Mouse (Mus musculus) cerebellum, adult 9-11 months (tissue): Measurements from ENCODE around the gene Fem1b.

Experiments
- DNase-seq: peaks from one replicate; pipeline ENCODE4 v3.0.0; 2022

Gene Fem1b

DNA sequence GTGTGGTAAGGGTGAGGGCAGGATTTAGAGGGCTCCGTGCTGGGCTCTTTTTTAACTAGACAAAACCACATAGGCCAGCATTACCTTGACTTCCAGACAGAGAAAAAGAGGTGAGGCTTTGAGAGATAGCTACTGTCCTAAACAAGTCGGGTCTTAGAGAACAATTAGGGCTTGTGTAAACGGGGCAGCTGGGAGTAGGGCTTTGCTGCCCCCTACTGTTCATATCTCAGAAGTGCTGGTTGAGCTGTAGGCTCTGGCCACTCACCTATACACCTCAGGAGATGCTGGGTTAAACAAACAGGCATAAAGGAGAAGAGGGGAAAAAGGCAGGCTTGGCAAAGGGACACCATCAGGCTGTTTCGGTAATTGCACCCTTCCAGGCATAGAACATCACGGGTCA lies 34.3 kb downstream of the Fem1b start:
- peak; percentile 58 for DNase-seq

DNA sequence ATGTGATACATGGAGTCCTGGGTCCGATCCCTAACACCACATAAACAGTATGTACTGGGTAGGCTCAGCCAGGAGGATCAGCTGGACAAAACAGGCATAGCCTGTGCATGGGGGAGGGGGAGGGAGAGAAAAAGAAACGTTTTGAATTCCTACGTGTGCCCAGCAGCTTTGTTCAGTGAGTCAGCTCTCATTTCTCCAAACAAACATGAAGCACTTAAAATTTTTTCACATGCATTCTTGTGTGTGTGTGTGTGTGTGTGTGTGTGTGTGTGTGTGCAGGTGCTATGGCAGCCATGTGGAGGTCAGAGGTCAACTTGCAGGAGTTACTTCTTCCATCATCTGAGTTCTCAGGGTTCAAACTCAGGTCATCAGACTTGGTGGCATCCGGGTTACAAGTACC lies 36.3 kb downstream of the Fem1b start:
- DNase-seq: no peak

DNA sequence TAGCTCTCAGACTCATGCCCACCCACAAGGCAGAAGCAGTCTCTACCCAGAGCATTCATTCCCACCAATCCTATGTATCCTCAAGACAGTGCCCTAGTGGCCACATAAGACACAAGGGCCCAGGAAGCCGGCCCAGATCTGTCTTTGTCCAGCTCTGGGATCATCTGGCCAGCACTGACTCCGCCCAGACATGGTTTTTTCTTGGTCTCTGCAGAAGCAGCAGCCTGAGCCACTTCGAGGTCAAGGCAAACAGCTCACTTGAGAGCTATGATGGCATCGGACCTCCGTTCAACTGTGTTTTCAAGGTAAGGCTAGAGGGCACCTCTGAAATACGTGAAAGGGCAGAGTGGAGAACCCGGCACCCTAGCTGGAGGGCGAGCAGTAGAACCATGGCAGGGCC lies 39.0 kb downstream of the Fem1b start:
- no peak for DNase-seq

DNA sequence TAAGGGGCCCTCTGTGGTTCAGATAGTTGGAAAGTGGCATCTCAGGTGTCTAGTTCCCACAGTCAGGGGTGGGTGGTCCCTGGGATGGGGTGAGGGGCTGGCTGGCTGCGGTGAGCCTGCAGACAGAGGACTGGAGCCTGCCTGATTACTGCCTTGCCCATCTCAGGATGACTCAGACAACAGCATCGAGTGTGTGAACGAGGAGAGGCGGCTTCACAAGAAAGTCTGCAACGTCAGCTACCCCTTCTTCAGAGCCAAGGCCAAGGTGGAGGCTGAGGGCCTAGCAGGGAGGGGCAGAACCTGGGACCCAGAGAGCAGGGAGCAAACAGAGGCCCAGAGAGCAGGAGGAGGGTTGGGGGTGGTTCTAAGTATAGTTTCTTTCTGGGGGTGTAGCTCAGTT lies 43.4 kb downstream of the Fem1b start:
- DNase-seq: no peak

DNA sequence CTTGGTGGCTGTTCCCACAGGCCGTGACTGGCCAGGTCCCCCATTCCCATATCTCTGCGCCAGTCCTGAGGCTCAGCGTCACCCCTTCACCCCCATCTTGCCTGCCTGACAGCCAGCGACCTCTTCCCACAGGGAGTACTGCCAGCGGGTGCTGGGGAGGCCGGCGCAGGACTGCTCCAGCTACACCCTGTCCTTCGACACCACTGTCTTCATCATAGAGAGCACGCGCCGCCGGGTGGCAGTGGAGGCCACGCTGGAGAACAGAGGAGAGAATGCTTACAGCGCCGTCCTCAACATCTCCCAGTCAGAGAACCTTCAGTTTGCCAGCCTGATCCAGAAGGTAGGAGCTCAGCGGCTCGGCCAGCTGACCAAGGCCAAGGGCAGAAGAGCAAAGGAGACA lies 44.3 kb downstream of the Fem1b start:
- DNase-seq: no peak

DNA sequence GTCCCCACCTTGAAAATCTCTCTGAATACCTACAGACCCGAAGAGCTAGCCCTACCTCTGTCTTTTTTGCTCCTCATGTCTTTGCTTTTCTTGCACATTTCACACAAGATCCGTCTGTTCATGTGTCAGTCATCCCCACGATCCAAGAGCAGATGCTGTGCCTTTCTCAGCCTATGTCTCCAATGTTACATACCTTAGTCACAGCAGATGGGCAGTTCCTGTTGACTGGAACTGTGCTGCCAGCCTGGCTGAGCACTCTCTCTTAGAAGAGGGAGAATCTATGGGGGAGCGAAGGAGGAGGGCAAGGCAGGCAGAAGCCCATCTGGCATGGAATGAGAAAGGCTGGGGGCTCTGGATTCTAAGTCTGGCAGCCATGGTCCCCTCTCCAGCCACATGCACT lies 46.4 kb downstream of the Fem1b start:
- DNase-seq: no peak

DNA sequence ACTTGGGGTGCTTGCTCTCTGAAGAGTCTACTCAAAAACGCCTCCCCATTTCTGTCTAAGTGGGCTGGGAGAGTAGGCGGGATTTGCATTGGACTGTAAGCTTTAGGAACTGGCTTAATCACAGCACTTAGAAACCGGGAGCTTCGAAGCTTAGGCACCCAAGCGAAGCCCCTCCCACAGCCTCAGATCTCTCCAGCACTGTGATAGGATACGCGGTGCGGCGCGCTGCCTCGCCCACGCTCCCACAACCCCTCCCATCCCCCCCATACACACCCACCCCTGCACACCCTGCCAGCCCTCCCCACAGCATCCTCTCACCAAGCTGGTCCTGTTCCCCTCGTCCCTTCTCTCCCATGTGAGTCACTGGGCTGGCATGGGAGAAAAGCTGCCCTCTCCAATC lies 48.3 kb downstream of the Fem1b start:
- no peak for DNase-seq

DNA sequence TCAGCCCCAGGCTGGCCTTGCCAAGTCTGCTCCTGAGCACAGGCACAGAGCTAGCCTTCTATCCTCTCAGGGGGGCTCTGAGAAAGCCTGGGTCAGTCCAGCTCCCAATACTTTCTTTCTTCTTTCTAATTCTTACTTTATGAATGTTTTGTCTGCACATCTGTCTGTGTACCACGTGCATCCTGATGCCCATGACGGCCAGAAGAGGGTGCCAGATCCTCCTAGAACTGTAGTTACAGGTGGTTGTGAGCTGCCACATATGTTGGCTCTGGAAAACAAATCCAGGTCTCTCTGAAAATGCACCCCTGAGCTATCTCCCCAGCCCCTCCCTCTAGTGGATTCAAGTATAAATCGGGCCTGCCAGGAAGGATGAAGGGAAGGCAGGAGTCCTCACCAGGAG lies 52.1 kb downstream of the Fem1b start:
- no peak for DNase-seq

DNA sequence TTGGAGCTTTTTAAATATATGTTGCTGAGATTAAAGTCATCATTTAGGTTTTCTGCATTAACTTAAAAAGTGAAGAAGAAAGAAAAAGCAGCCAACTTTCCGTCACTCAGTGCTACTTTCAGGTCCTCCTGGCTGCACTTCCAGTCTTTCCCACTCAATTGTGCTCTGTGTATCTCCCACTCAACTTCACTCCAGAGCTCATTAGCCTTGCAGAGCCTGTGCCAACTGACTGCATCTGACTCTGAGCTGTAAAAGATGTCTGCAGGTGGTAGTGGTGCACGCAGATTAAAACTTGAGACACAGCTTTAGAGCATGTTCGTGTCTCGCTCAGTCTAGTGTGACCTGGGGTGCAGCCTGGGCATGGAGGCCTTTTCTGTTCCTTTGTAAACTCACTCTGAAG lies 53.4 kb downstream of the Fem1b start:
- no peak for DNase-seq

DNA sequence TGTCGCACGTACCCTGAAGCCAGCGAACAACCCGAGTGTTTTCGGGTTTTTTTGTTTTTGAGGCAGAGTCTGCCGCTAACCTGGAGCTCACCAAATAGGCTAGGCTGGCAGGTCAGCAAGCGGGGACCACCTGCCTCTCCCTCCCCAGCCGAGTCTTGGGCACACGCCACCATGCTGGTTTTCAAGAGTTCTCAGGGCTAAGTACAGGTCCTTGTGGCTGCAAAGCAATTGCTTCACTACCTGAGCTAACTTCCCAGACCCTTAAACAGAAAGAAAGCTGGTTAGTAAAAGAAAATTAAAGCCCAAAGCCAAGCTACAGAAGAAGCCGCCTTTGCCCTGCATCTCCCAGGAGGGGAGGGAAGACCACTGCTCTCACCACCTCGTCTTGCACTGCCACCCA lies 61.4 kb downstream of the Fem1b start:
- DNase-seq: no peak

DNA sequence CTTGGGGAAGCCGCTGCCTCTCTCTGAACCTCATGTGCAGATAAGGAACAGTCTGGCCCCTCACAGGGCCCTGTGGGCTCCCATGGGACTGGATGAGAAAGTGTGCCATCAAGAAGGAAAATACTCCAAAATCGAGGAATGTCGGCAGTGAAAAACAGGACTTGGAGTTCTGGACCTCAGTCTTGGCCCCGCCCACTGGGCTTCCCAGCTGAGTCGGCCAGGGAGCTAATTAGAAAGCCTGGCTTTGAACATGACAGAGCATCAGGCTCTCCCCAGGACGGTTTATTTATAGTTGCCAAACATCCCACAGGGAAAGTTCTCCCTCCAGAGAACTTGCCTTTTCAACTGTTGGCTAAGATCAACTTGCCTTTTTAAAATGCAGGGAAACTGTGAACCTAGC lies 62.1 kb downstream of the Fem1b start:
- no peak for DNase-seq

DNA sequence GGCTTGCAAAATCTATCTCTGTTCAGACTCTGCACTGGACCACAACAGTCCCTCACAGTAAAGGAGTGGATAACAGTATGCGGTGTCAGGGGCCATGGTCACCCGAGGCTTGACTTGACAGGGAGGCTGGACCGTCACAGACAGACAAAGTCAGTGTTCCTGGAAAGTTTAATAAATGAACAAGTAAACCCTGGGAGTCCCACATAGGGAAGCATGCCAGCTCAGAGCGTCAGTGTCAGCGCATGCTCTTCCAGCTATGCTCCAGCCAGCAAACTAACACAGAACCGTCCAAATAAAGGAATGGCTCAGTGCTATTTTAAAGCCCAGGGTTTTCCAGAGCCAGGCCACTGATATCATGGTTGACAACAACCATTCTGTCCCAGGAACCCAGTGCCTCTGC lies 65.1 kb downstream of the Fem1b start:
- DNase-seq: no peak

DNA sequence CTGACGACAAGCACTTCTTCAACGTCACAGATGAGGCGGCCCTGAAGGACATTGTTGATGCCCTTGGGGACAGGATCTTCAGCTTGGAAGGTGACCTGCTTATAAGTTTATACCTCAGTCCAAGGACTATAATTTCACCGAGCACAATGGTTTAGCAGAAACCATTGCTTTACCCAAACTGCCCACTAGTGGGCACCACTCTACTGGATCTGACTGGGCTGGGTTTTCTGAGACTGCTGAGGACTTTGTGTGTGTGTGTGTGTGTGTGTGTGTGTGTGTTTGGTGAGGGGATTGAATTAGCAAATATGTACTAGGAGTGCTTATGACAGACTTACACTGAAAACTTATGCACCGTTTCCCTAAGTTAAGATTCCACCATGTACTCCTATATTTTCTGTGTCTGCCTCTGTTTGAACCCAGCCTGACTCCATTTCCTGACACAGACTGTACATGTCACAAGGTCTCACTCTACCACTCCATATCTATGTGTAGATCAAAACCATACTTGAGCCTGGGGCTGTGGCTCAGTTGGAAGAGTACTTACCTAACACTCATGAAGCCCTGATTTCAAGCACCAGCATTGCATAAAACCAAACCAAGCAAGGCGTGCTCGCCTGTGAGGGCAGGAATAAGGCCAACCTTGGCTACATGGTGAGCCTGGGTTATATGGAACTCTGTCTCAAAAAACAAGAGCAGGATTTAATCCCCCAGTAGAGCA lies 67.0 kb downstream of the Fem1b start:
- no peak for DNase-seq
